Mouse (Mus musculus): ENCODE data around the gene Tbx18.

Tbx18 gene

GRCm38 (mm10) chr9:87730961-87731535 is at the start of gene Tbx18:
Tbx18 (minus strand) TSS chr9:87731260.
- no peak for DNase-seq

- DNase-seq, result no peak
Measured at GRCm38 (mm10) chr9:87773951-87774350, 42.9 kb upstream of the Tbx18 start.

- no peak for DNase-seq
Measured at GRCm38 (mm10) chr9:87755621-87756020, 24.6 kb upstream of the Tbx18 start.

- no peak for DNase-seq
Measured at GRCm38 (mm10) chr9:87741599-87741998, 10.5 kb upstream of the Tbx18 start.

GRCm38 (mm10) chr9:87740667-87741066 is 9.6 kb upstream of the Tbx18 start:
- peak; percentile 19 for DNase-seq

- DNase-seq, result no peak
Measured at GRCm38 (mm10) chr9:87740241-87740645, 9.2 kb upstream of the Tbx18 start.

- no peak for DNase-seq
Measured at GRCm38 (mm10) chr9:87739543-87740161, 8.6 kb upstream of the Tbx18 start.

- DNase-seq, result no peak
Measured at GRCm38 (mm10) chr9:87738766-87739542, 7.9 kb upstream of the Tbx18 start.

GRCm38 (mm10) chr9:87738123-87738522 is 7.1 kb upstream of the Tbx18 start:
- DNase-seq, result no peak

- no peak for DNase-seq
Measured at GRCm38 (mm10) chr9:87737271-87737670, 6.2 kb upstream of the Tbx18 start.

- DNase-seq, result no peak
Measured at GRCm38 (mm10) chr9:87735046-87735445, 4.0 kb upstream of the Tbx18 start.

GRCm38 (mm10) chr9:87734631-87735030 is 3.6 kb upstream of the Tbx18 start:
- DNase-seq, result no peak

- no peak for DNase-seq
Measured at GRCm38 (mm10) chr9:87733732-87734131, 2.7 kb upstream of the Tbx18 start.

GRCm38 (mm10) chr9:87733236-87733630 is 2.2 kb upstream of the Tbx18 start:
- DNase-seq, result no peak

- DNase-seq, result no peak
Measured at GRCm38 (mm10) chr9:87732416-87733235, 1.6 kb upstream of the Tbx18 start.

GRCm38 (mm10) chr9:87730271-87730960 is 644 bp downstream of the Tbx18 start:
- DNase-seq, result no peak

- DNase-seq, result no peak
Measured at GRCm38 (mm10) chr9:87729316-87730270, 1.5 kb downstream of the Tbx18 start.

- DNase-seq, result no peak
Measured at GRCm38 (mm10) chr9:87728107-87728506, 3.0 kb downstream of the Tbx18 start.

GRCm38 (mm10) chr9:87727155-87727953 is 3.7 kb downstream of the Tbx18 start:
- DNase-seq, result no peak

GRCm38 (mm10) chr9:87721793-87722192 is 9.3 kb downstream of the Tbx18 start:
- no peak for DNase-seq

- no peak for DNase-seq
Measured at GRCm38 (mm10) chr9:87710360-87710759, 20.7 kb downstream of the Tbx18 start.
